18 mouse cellular contexts compared by ENCODE assay signal in the genomic region with DNA sequence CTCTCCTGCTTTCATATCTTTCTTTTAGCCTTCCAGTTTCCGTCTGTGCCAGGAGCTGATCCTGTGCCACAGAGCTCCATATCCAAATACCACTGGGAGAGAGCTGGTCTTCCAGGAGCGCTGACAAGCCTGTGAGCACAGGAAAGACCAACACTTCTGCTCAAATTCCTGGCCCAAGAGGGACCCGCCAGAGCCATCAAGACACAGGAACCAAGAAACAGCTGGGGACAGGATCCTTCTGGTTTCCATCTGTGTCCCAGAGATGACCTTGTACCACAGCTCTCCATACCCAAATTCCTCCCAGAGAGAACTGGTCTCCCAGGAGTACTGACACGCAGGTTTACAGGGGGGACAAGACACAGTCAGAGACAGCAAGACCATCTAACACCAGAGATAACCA. TPM values are rescaled to one million over a fixed set of nuclear protein-coding genes. Genes with fewer than 3 reads are reported as not detected.
"Had no signal": no experiment of that assay in that cellular context is flagged by ENCODE, and none has a peak within 500 bp of the region (broad histone marks: within the 10 kb centered on the region; RNA-seq: fewer than 3 reads in every experiment).

No protein-coding gene starts in this region.

- H3K27ac ChIP-seq: kidney, postnatal 0 days; limb, embryonic 15.5 days; liver, embryonic 12.5 days; midbrain, embryonic 10.5 days; neural tube, embryonic 15.5 days; stomach, embryonic 15.5 days had no signal

- H3K9me3 ChIP-seq: limb, embryonic 15.5 days; liver, embryonic 12.5 days; midbrain, embryonic 10.5 days; neural tube, embryonic 15.5 days; stomach, embryonic 15.5 days had no signal

- H3K9ac ChIP-seq: limb, embryonic 15.5 days; liver, embryonic 12.5 days; neural tube, embryonic 15.5 days; stomach, embryonic 15.5 days had no signal

- ATAC-seq: liver, embryonic 12.5 days had no signal

- H3K4me3 ChIP-seq: limb, embryonic 15.5 days; liver, embryonic 12.5 days; midbrain, embryonic 10.5 days; myocyte; neural tube, embryonic 15.5 days; stomach, embryonic 15.5 days had no signal

- DNase-seq: kidney, adult 8-10 months; kidney, postnatal 36 days; layer of hippocampus, adult 9-11 months; layer of hippocampus, postnatal 36 days; midbrain, embryonic 14.5 days; right cerebral cortex, adult 18-20 months; right cerebral cortex, postnatal 25 days; spleen, adult 18-20 months; thymus, adult 2 months; thymus, postnatal 25 days had no signal

- H3K36me3 ChIP-seq: liver, embryonic 12.5 days; midbrain, embryonic 10.5 days; neural tube, embryonic 15.5 days; stomach, embryonic 15.5 days had no signal

- H3K4me1 ChIP-seq: liver, embryonic 12.5 days; midbrain, embryonic 10.5 days; neural tube, embryonic 15.5 days; stomach, embryonic 15.5 days had no signal

- H3K27me3 ChIP-seq: limb, embryonic 15.5 days; liver, embryonic 12.5 days; neural tube, embryonic 15.5 days; stomach, embryonic 15.5 days had no signal

- H3K4me2 ChIP-seq: limb, embryonic 15.5 days; liver, embryonic 12.5 days; neural tube, embryonic 15.5 days; stomach, embryonic 15.5 days had no signal

RNA-seq across cellular contexts. Expression of gene Abca8a, which starts 3.1 kb away (rescaled TPM):
- polyA plus RNA-seq: limb, embryonic 11.5 days; midbrain, embryonic 10.5 days had no signal
